Mouse (Mus musculus): ENCODE measurements around the gene Zkscan6. TPM values are rescaled to one million over a fixed set of nuclear protein-coding genes. Genes with fewer than 3 reads are reported as not detected.

Gene Zkscan6
- polyA plus RNA-seq, 1 experiment from 2014 or later = 15.2 TPM

Other genes with a start within 250 kb of the Zkscan6 start
- 64.7 and 71.6 TPM in 2 replicates for gene Map2k4, start 18.9 kb upstream of the Zkscan6 start, polyA plus RNA-seq (2016; fragmentation: Nextera tagmentation; extraction: Ambion mirVana)

Data from embryonic facial prominence, embryonic 12.5 days (tissue).